Mouse (Mus musculus) megakaryocyte, embryonic 14.5 days (primary cell): ENCODE measurements around the gene H6pd.

Experiments used
- FLI1 ChIP-seq: IDR thresholded peaks from 2 replicates; pipeline ENCODE4 v1.6.1; 2012; ENCODE audit warnings: low read length, inconsistent platforms, mixed read lengths
- GATA1 ChIP-seq: IDR thresholded peaks from 3 replicates; pipeline ENCODE4 v1.6.1; 2012; ENCODE audit warnings: mixed read lengths, low read length, inconsistent platforms, borderline replicate concordance

GRCm38 (mm10) chr4:150015436-150015835 lies 6.6 kb upstream of the H6pd start:
- TF ChIP-seq GATA1, result no peak
- TF ChIP-seq FLI1, result no peak
